Mouse (Mus musculus): ENCODE results near the gene Tarsl2.

GRCm38 (mm10) chr7:65610673-65611072, 34.0 kb upstream of the Tarsl2 start:
- TF ChIP-seq TCF3 (IDR thresholded peaks at IDR 0.05; ENCODE audit: insufficient read length, low read depth) (no peak), POLR2A (IDR thresholded peaks at IDR 0.05; ENCODE audit: insufficient read length, low read depth) (no peak), CEBPB (IDR thresholded peaks at IDR 0.05; ENCODE audit: insufficient read depth, poor library complexity, severe bottlenecking) (no peak), SRF (IDR thresholded peaks at IDR 0.05; ENCODE audit: control insufficient read depth, insufficient read length, low read depth) (no peak), MYOG (IDR thresholded peaks at IDR 0.05; ENCODE audit: control insufficient read depth in 1 of 3, insufficient read depth in 1 of 3, insufficient read length in 2 of 3, low read depth in 2 of 3) (no peak), MAX (IDR thresholded peaks at IDR 0.05; ENCODE audit: low read depth) (no peak), USF1 (IDR thresholded peaks at IDR 0.05; ENCODE audit: low read depth) (no peak), TCF12 (IDR thresholded peaks at IDR 0.05; ENCODE audit: insufficient read depth, poor library complexity, severe bottlenecking) (no peak), MYOD1 (IDR thresholded peaks at IDR 0.05; ENCODE audit: control insufficient read depth in 1 of 3, insufficient read length in 2 of 3, low read depth in 2 of 3) (no peak)
